Mouse (Mus musculus): ENCODE data around the gene Foxn1.

DNA sequence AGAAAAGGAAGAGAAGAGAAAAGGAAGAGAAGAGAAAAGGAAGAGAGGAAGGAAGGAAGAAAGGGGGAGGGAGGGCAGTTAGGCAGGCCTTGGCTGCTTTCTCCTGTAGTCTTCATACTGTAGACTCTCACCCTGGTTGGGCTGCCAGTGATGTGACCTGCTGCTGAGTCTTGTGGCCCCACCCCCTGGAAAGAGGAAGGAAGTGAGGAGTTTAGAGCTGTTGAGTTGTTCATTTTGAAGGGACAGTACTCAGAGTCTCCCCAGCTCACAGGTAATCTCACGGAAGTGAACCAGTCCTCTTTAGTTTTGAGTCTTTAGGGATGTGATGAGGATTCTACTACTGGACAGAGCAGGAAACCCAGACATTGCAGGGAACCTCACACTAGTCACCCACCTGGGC, 33.3 kb downstream of the Foxn1 start:
- TF ChIP-seq CTCF (IDR thresholded peaks at IDR 0.05; ENCODE audit: control insufficient read depth, insufficient read depth, low read length), result no peak
- TF ChIP-seq POLR2A (IDR thresholded peaks at IDR 0.05; ENCODE audit: borderline replicate concordance, control insufficient read depth, low read depth, low read length), result no peak

Data from bone marrow, adult 2 months (tissue).